Mouse (Mus musculus): Measurements from ENCODE around the gene Galnt4. TPM values are rescaled to one million over a fixed set of nuclear protein-coding genes. Genes with fewer than 3 reads are reported as not detected.
A peak's percentile ranks its signal among the peaks of the same experiment; 100 is the strongest.

Gene Galnt4
- polyA plus RNA-seq, 1 experiment: 1.5 TPM

- H3K4me1 ChIP-seq (ENCODE audit: control insufficient read depth, insufficient read depth, low read length): no peaks in the 10 kb centered on the region; the same call in 1 of the 2 replicates
- no peak for DNase-seq
- WGBS: 8% methylated on average over 8 of the region's 8 CpGs
- H3K27me3 ChIP-seq (ENCODE audit: control insufficient read depth, insufficient read depth, low read length): no peaks in the 10 kb centered on the region
- peak overlapping the region; percentile 83 for H3K4me3 ChIP-seq (replicated peaks; ENCODE audit: insufficient read depth, low read depth, low read length)
- TF ChIP-seq POLR2A (IDR thresholded peaks at IDR 0.05; ENCODE audit: borderline replicate concordance, insufficient read depth, low read length): no peak
- TF ChIP-seq CTCF (IDR thresholded peaks at IDR 0.05; ENCODE audit: borderline replicate concordance, insufficient read depth, low read depth, low read length): no peak
- H3K27ac ChIP-seq (ENCODE audit: insufficient read depth, low read length): no peak overlapping the region
These were observed 1.7 kb upstream of the Galnt4 start for GRCm38 (mm10) chr10:99106311-99106702.

- peak; percentile 88 to 89 for DNase-seq
- Histone ChIP-seq H3K27me3 (ENCODE audit: control insufficient read depth, insufficient read depth, low read length) (no peaks in the 10 kb centered on the region), H3K4me3 (replicated peaks; ENCODE audit: insufficient read depth, low read depth, low read length) (peak within 1 kb of the TSS; percentile 83), H3K4me1 (ENCODE audit: control insufficient read depth, insufficient read depth, low read length) (no peaks in the 10 kb centered on the region; the same call in 1 of the 2 replicates), H3K27ac (ENCODE audit: insufficient read depth, low read length) (peak within 1 kb of the TSS; percentile 90)
- under 1% methylated on average over 102 of the region's 106 CpGs for WGBS
- TF ChIP-seq CTCF (IDR thresholded peaks at IDR 0.05; ENCODE audit: borderline replicate concordance, insufficient read depth, low read depth, low read length) (no peak), POLR2A (IDR thresholded peaks at IDR 0.05; ENCODE audit: borderline replicate concordance, insufficient read depth, low read length) (no peak)
These were observed 992 bp upstream of the Galnt4 start, which contains the start of gene Poc1b for GRCm38 (mm10) chr10:99106703-99107631. TSS of gene Poc1b (plus strand) at chr10:99107036.

DNA sequence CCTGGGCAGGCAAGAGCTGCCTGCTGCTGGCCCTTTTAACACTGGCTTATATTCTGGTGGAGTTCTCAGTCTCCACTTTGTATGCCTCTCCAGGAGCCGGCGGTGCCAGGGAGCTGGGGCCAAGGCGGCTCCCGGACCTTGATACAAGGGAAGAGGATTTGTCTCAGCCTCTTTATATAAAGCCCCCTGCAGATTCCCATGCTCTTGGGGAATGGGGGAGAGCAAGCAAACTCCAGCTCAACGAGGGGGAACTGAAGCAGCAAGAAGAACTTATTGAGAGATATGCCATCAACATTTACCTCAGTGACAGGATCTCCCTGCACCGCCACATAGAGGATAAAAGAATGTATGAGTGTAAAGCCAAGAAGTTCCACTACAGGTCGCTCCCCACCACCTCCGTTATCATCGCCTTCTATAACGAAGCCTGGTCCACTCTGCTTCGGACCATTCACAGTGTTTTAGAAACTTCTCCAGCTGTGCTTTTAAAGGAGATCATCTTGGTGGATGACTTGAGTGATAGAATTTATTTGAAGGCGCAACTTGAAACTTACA lies 548 bp downstream of the Galnt4 start:
- Histone ChIP-seq H3K27me3 (ENCODE audit: control insufficient read depth, insufficient read depth, low read length) (no peaks in the 10 kb centered on the region), H3K4me1 (ENCODE audit: control insufficient read depth, insufficient read depth, low read length) (no peaks in the 10 kb centered on the region; the same call in 1 of the 2 replicates), H3K27ac (ENCODE audit: insufficient read depth, low read length) (no peak overlapping the region), H3K4me3 (replicated peaks; ENCODE audit: insufficient read depth, low read depth, low read length) (peak overlapping the region; percentile 83)
- WGBS: 37% methylated on average over 12 of the region's 12 CpGs
- DNase-seq: peak in 1 of 2 experiments; percentile 26
- TF ChIP-seq CTCF (IDR thresholded peaks at IDR 0.05; ENCODE audit: borderline replicate concordance, insufficient read depth, low read depth, low read length) (no peak), POLR2A (IDR thresholded peaks at IDR 0.05; ENCODE audit: borderline replicate concordance, insufficient read depth, low read length) (no peak)

GRCm38 (mm10) chr10:99113533-99113932 lies 5.6 kb downstream of the Galnt4 start:
- Histone ChIP-seq H3K4me1 (ENCODE audit: control insufficient read depth, insufficient read depth, low read length) (no peaks in the 10 kb centered on the region), H3K27me3 (ENCODE audit: control insufficient read depth, insufficient read depth, low read length) (no peaks in the 10 kb centered on the region), H3K4me3 (replicated peaks; ENCODE audit: insufficient read depth, low read depth, low read length) (no peak overlapping the region), H3K27ac (ENCODE audit: insufficient read depth, low read length) (no peak overlapping the region)
- no peak for TF ChIP-seq POLR2A (IDR thresholded peaks at IDR 0.05; ENCODE audit: borderline replicate concordance, insufficient read depth, low read length)
- no peak for TF ChIP-seq CTCF (IDR thresholded peaks at IDR 0.05; ENCODE audit: borderline replicate concordance, insufficient read depth, low read depth, low read length)
- no peak for DNase-seq
- WGBS: 47% methylated on average over 3 of the region's 3 CpGs

DNA sequence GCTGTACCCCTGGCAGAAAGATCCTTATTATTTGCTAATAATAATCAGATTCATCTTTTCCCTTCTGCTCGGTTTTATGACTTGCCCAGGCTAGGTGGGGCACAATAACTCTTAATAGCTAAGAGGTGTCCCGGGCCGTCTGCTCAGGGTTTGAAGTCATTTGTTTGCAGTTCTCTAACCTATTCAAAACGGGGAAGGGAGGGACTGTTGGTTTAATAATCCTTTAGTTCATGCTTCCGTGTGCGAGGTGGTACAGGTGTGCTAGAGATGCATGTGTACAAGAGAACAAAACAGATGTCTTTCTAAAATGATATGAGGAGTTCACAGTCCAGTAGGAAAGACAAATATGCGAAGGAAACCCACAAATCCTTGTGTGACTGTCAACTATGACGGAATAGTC lies 6.3 kb downstream of the Galnt4 start:
- Histone ChIP-seq H3K4me3 (replicated peaks; ENCODE audit: insufficient read depth, low read depth, low read length) (no peak overlapping the region), H3K4me1 (ENCODE audit: control insufficient read depth, insufficient read depth, low read length) (no peaks in the 10 kb centered on the region), H3K27me3 (ENCODE audit: control insufficient read depth, insufficient read depth, low read length) (no peaks in the 10 kb centered on the region), H3K27ac (ENCODE audit: insufficient read depth, low read length) (no peak overlapping the region)
- 90% methylated on average over 8 of the region's 8 CpGs for WGBS
- no peak for DNase-seq
- TF ChIP-seq CTCF (IDR thresholded peaks at IDR 0.05; ENCODE audit: borderline replicate concordance, insufficient read depth, low read depth, low read length) (no peak), POLR2A (IDR thresholded peaks at IDR 0.05; ENCODE audit: borderline replicate concordance, insufficient read depth, low read length) (no peak)

DNA sequence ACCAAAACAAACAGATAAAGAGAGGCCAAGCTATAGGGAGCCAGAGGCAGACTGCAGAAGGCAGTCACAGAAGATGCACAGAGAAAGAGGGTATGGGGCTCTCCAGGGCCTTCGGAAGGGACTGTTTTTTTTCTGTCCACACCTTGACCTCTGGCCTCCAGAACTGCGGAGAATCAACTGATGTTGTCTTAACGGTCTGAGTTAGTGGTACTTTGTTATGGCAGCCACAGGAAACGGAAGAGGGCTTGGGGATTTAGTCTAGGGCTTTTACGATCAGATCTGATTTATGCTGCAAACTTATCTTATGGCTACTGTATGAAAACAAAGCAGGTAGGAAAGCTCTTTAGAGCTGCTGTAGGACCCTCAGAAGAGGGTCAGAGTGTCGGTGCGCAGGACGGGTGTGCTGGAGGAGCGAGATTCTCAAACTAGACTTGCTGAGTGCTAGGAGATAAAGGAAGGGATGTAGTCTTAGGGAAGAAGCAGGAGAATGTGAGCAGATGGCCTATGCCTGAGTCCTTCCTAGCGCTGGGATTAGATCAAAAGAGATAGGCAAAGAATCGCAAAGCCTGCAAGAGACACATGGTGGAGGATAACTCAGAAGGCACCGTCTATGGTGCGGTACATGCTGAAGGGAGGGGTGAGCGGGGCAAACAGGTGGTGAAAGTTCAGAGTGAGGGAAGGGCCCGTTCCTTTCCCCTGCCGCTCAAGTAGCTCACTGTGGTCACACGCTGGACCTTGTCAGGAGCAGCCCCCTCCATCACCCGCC lies 7.7 kb downstream of the Galnt4 start:
- H3K27me3 ChIP-seq (ENCODE audit: control insufficient read depth, insufficient read depth, low read length): no peaks in the 10 kb centered on the region
- no peak for DNase-seq
- no peaks in the 10 kb centered on the region for H3K4me1 ChIP-seq (ENCODE audit: control insufficient read depth, insufficient read depth, low read length)
- 71% methylated on average over 18 of the region's 18 CpGs for WGBS
- H3K27ac ChIP-seq (ENCODE audit: insufficient read depth, low read length): no peak overlapping the region
- no peak for TF ChIP-seq POLR2A (IDR thresholded peaks at IDR 0.05; ENCODE audit: borderline replicate concordance, insufficient read depth, low read length)
- TF ChIP-seq CTCF (IDR thresholded peaks at IDR 0.05; ENCODE audit: borderline replicate concordance, insufficient read depth, low read depth, low read length): no peak
- H3K4me3 ChIP-seq (replicated peaks; ENCODE audit: insufficient read depth, low read depth, low read length): no peak overlapping the region

GRCm38 (mm10) chr10:99116237-99116632 lies 8.3 kb downstream of the Galnt4 start:
- 84% methylated on average over 8 of the region's 8 CpGs for WGBS

More at GRCm38 (mm10) chr10:99116237-99116632, 8.3 kb downstream of the Galnt4 start:
- no peaks in the 10 kb centered on the region for H3K4me1 ChIP-seq (ENCODE audit: control insufficient read depth, insufficient read depth, low read length)
- H3K27me3 ChIP-seq (ENCODE audit: control insufficient read depth, insufficient read depth, low read length): no peaks in the 10 kb centered on the region
- no peak overlapping the region for H3K4me3 ChIP-seq (replicated peaks; ENCODE audit: insufficient read depth, low read depth, low read length)
- TF ChIP-seq POLR2A (IDR thresholded peaks at IDR 0.05; ENCODE audit: borderline replicate concordance, insufficient read depth, low read length): no peak
- TF ChIP-seq CTCF (IDR thresholded peaks at IDR 0.05; ENCODE audit: borderline replicate concordance, insufficient read depth, low read depth, low read length): no peak
- DNase-seq: no peak
- H3K27ac ChIP-seq (ENCODE audit: insufficient read depth, low read length): no peak overlapping the region

Measured in cerebellum, adult 2 months (tissue).